Mouse (Mus musculus) cerebellum, adult 2 months (tissue): ENCODE measurements around the gene Cables2. TPM values are rescaled to one million over a fixed set of nuclear protein-coding genes. Genes with fewer than 3 reads are reported as not detected.

Source experiments
- DNase-seq, 2 experiments: peaks; one replicate each; pipeline ENCODE4 v3.0.0; 2021
- H3K27ac ChIP-seq: fragments of 200-500 bp; 2 replicates; pipeline ENCODE4 v1.5.1; 2012; ENCODE audit warnings: low read length, control low read depth, inconsistent platforms; ENCODE audit not compliant: insufficient read depth
- H3K27me3 ChIP-seq: fragments of 200-500 bp; 2 replicates; pipeline ENCODE4 v1.6.1; 2012; ENCODE audit warnings: inconsistent platforms, mild to moderate bottlenecking, low read length, moderate library complexity; ENCODE audit not compliant: control insufficient read depth, insufficient read depth
- H3K4me1 ChIP-seq: fragments of 200-500 bp; 2 replicates; pipeline ENCODE4 v1.6.1; 2011; ENCODE audit warnings: low read length; ENCODE audit not compliant: control insufficient read depth, insufficient read depth
- H3K4me3 ChIP-seq: fragments of 200-500 bp; replicated peaks from 2 replicates; pipeline ENCODE3; 2011; ENCODE audit warnings: mild to moderate bottlenecking, low read depth, low read length, control low read depth; ENCODE audit not compliant: insufficient read depth
- CTCF ChIP-seq: fragments of 200-500 bp; IDR thresholded peaks from 2 replicates; pipeline ENCODE4 v1.5.1; 2011; ENCODE audit warnings: low read depth, mild to moderate bottlenecking, control low read depth, low read length, moderate library complexity, borderline replicate concordance; ENCODE audit not compliant: insufficient read depth
- POLR2A ChIP-seq: fragments of 200-500 bp; IDR thresholded peaks from 2 replicates; pipeline ENCODE4 v1.6.1; 2011; ENCODE audit warnings: low read length, control low read depth, borderline replicate concordance; ENCODE audit not compliant: insufficient read depth
- WGBS: fragments of 180-500 bp; shearing (Covaris S2); methylation state at CpG from one replicate; pipeline ENCODE4 v1.1.7; 2018; 5-methylcytosine and 5-hydroxymethylcytosine counted together
- polyA plus RNA-seq: library from polyadenylated mRNA; depleted of rRNA; stranded (reverse); fragments of >200 nt; gene quantifications from 2 replicates; pipeline ENCODE4 v1.2.3, GENCODE M21; 2012

Cables2 gene
- polyA plus RNA-seq, 1 experiment: 51.7 TPM

- Histone ChIP-seq H3K27ac (no peak overlapping the region), H3K27me3 (no peaks in the 10 kb centered on the region), H3K4me3 (no peak overlapping the region), H3K4me1 (no peaks in the 10 kb centered on the region)
- WGBS: 71% methylated on average over 8 of the region's 8 CpGs
- TF ChIP-seq POLR2A (no peak), CTCF (no peak)
- no peak for DNase-seq
Observed at GRCm38 (mm10) chr2:180292906-180293305, 19.6 kb upstream of the Cables2 start.

DNA sequence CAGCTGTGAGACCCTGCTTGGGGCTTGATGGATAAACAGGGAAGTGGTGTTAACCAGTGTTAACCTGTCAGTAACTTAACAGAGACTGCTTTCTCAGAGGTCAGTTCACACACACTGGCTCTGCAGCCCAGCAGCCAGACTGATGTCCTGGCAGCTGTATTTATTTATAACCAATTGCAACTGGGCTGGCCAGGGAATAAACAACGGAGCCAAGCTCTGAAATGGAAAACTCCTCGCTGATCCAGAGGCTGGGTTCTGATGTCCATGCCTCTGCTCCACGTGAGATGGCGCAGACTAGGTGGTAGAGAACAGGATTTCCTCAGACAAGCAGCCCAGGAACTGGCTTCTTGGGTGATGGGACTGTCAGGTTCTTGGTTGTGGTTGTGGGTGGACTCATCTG is 18.7 kb upstream of the Cables2 start:
- H3K4me3 ChIP-seq: no peak overlapping the region
- H3K27ac ChIP-seq: no peak overlapping the region
- 70% methylated on average over 4 of the region's 4 CpGs for WGBS
- H3K27me3 ChIP-seq: no peaks in the 10 kb centered on the region
- TF ChIP-seq CTCF (no peak), POLR2A (no peak)
- no peak for DNase-seq
- no peaks in the 10 kb centered on the region for H3K4me1 ChIP-seq

GRCm38 (mm10) chr2:180291566-180291965 is 18.3 kb upstream of the Cables2 start:
- H3K4me3 ChIP-seq: no peak overlapping the region
- no peaks in the 10 kb centered on the region for H3K27me3 ChIP-seq
- H3K4me1 ChIP-seq: no peaks in the 10 kb centered on the region
- no peak overlapping the region for H3K27ac ChIP-seq
- WGBS: 75% methylated on average over 5 of the region's 5 CpGs
- TF ChIP-seq POLR2A: no peak
- TF ChIP-seq CTCF: no peak
- no peak for DNase-seq

DNA sequence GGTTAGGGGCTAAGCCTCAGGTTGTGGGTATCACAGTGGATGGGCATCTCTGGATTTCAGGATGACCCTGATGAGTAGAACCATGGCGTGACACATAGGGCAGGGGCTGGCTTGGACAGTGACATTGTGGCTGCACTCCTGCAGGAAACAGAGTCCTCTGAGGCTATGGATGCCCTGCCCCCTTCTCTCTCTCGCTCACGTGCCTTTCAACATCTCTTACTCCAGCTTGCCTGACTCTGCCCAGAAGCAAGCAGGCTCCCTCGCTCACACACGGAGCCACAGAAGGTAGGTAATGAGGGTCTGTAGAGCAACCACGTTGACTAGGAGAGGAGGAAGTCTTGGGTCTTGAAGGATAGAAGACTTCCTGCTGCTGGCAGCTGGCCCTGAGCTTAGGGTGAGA is 17.2 kb upstream of the Cables2 start:
- no peak overlapping the region for H3K4me3 ChIP-seq
- WGBS: 63% methylated on average over 6 of the region's 6 CpGs
- TF ChIP-seq POLR2A: no peak
- TF ChIP-seq CTCF: no peak
- H3K4me1 ChIP-seq: no peaks in the 10 kb centered on the region
- H3K27me3 ChIP-seq: no peaks in the 10 kb centered on the region
- H3K27ac ChIP-seq: no peak overlapping the region
- no peak for DNase-seq

DNA sequence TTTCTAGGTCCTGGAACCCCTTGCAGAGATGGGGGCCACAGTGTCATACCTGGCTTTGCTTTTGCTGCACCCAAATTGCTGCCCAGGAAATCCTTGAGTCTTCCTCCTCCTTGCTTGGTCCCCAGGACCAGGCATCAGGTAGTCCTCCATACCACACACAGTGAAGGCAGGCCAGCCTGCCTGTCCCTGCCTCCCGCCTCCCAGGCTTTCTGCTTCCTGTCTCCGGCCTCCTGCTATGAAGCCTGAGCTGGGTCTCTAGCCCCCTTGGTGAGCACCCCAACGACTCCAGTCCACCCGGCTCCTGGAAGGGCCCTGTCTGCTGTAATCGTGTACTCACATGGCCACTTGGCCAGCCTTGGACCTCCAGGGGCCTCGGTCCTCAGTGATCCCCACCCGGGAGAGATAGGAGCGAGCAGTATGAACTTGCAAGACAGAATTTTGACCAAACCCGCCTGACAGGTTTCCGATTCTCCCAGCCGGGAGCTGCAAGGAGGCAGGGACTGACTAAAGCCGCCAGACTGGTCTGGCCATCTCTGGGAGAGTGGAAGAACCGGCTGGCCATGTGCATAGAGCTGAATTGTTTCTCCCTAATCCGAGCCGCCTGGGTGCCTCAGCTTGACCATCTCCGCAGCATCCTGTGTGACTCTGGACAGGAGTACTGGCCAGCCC is 16.3 kb upstream of the Cables2 start, which contains the start of gene Rbbp8nl:
TSS of gene Rbbp8nl (minus strand) at position 440 of the 669 bp plus-strand sequence.
- 51% methylated on average over 16 of the region's 16 CpGs for WGBS
- Histone ChIP-seq H3K27me3 (no peaks in the 10 kb centered on the region), H3K4me3 (no peak within 1 kb of the TSS), H3K4me1 (no peaks in the 10 kb centered on the region), H3K27ac (no peak within 1 kb of the TSS)
- TF ChIP-seq CTCF (no peak), POLR2A (no peak)
- no peak for DNase-seq

DNA sequence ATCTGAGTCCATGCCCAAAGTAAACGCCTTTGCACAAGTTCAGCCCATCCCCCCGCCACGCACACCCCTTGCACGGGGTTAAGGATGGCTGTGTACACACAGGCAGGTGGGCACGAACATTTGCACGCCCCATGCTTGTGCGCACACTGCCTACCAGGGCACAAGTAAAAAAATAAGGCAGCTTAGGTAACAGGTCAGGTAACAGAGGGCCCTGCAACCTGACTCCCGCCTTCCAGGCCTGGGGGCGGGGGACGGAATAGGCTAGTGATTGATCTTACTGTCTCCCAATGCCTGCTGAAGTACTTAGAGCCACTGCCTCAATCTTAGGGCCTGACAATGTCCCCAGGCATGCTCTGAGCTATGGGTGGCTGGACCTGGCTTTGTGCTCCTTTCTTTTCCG is 15.7 kb upstream of the Cables2 start:
- Histone ChIP-seq H3K27ac (no peak overlapping the region), H3K4me3 (no peak overlapping the region), H3K27me3 (no peaks in the 10 kb centered on the region), H3K4me1 (no peaks in the 10 kb centered on the region)
- no peak for DNase-seq
- no peak for TF ChIP-seq CTCF
- TF ChIP-seq POLR2A: no peak
- 74% methylated on average over 11 of the region's 11 CpGs for WGBS

DNA sequence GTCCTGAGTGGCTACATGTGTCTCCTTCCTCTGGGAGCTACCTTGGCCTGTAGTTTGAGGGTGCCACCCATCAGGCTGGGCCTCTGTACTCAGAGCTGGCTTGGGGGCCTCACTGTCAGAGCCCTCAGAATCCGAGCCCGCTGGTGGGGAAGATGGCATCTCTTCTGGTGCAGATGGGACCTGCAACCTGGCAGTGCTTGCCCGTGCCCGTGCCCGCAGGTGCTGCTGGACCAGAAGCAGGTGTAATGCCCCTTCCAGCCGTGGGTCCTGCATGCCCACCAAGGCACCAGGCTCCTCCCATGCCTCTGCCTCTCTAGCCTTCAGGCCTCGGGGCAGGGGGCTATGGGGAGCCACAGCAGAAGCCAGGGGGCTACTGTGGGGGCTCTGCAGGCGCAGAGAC is 6.0 kb upstream of the Cables2 start:
- H3K4me3 ChIP-seq: no peak overlapping the region
- DNase-seq: no peak
- no peaks in the 10 kb centered on the region for H3K27me3 ChIP-seq
- TF ChIP-seq POLR2A (no peak), CTCF (no peak)
- H3K4me1 ChIP-seq: no peaks in the 10 kb centered on the region; the same call in 1 of the 2 replicates
- WGBS: 70% methylated on average over 8 of the region's 8 CpGs
- H3K27ac ChIP-seq: no peak overlapping the region

- WGBS: 59% methylated on average over 8 of the region's 8 CpGs
- Histone ChIP-seq H3K4me1 (no peaks in the 10 kb centered on the region; the same call in 1 of the 2 replicates), H3K27ac (no peak overlapping the region), H3K4me3 (no peak overlapping the region), H3K27me3 (no peaks in the 10 kb centered on the region)
- TF ChIP-seq POLR2A (no peak), CTCF (no peak)
- DNase-seq: no peak
Observed at GRCm38 (mm10) chr2:180277773-180278320, 4.6 kb upstream of the Cables2 start.
